Mouse (Mus musculus) lung, embryonic 15.5 days (tissue): ENCODE results near the gene Hist4h4. TPM values are rescaled to one million over a fixed set of nuclear protein-coding genes. Genes with fewer than 3 reads are reported as not detected.

Experiments
- ATAC-seq: fragments of 200-750 bp; cut with Nextera tagmentation; 2 replicates; pipeline ENCODE4 v1.8.0; 2017; ENCODE audit warnings: moderate number of reproducible peaks, borderline replicate concordance; ENCODE audit not compliant: low FRiP score, low TSS enrichment; ENCODE audit errors: extremely low read depth
- H3K27ac ChIP-seq: fragments of 300-500 bp; sonication (generic); 2 replicates; pipeline ENCODE4 v1.5.1; 2015; ENCODE audit warnings: moderate library complexity, mild to moderate bottlenecking, inconsistent platforms
- H3K27me3 ChIP-seq: fragments of 300-500 bp; sonication (generic); 2 replicates; pipeline ENCODE4 v1.6.1; 2015; ENCODE audit warnings: inconsistent platforms
- H3K36me3 ChIP-seq: fragments of 300-500 bp; sonication (generic); 2 replicates; pipeline ENCODE4 v1.6.1; 2015; ENCODE audit warnings: inconsistent platforms
- H3K4me1 ChIP-seq: fragments of 300-500 bp; sonication (generic); 2 replicates; pipeline ENCODE4 v1.6.1; 2015; ENCODE audit warnings: inconsistent platforms
- H3K4me2 ChIP-seq: fragments of 300-500 bp; sonication (generic); 2 replicates; pipeline ENCODE4 v1.6.1; 2015; ENCODE audit warnings: inconsistent platforms, mild to moderate bottlenecking, moderate library complexity
- H3K4me3 ChIP-seq: fragments of 300-500 bp; sonication (generic); 2 replicates; pipeline ENCODE4 v1.5.1; 2015; ENCODE audit warnings: mild to moderate bottlenecking, inconsistent platforms
- H3K9ac ChIP-seq: fragments of 300-500 bp; sonication (generic); 2 replicates; pipeline ENCODE4 v1.6.1; 2015; ENCODE audit warnings: inconsistent platforms
- H3K9me3 ChIP-seq: fragments of 300-500 bp; sonication (generic); 2 replicates; pipeline ENCODE4 v1.6.1; 2016; ENCODE audit warnings: inconsistent platforms
- WGBS: fragments of 180-500 bp; shearing (Covaris S2); methylation state at CpG from one replicate; pipeline ENCODE4 v1.1.7; 2015; 5-methylcytosine and 5-hydroxymethylcytosine counted together
- polyA plus RNA-seq: library from polyadenylated mRNA; unstranded; fragments of >200 nt; fragmentation: Nextera tagmentation; extraction: Ambion mirVana; gene quantifications from 2 replicates; pipeline ENCODE4 v1.2.1, GENCODE M21; 2015

Hist4h4 gene
- polyA plus RNA-seq, 1 experiment from 2014 or later = 0.81 TPM

GRCm38 (mm10) chr6:136811196-136811595, 7.0 kb upstream of the Hist4h4 start:
- WGBS = 84% methylated on average over 10 of the region's 10 CpGs
- peaks cover 44% of the 10 kb centered on the region for H3K36me3 ChIP-seq
- H3K4me2 ChIP-seq = no peak overlapping the region
- peaks cover 21% of the 10 kb centered on the region for H3K4me1 ChIP-seq
- H3K27ac ChIP-seq = no peak overlapping the region
- H3K9me3 ChIP-seq = no peaks in the 10 kb centered on the region
- ATAC-seq = no peak
- H3K4me3 ChIP-seq = no peak overlapping the region
- no peak overlapping the region for H3K9ac ChIP-seq
- no peaks in the 10 kb centered on the region for H3K27me3 ChIP-seq

GRCm38 (mm10) chr6:136809673-136810072, 5.5 kb upstream of the Hist4h4 start:
- ATAC-seq = no peak
- Histone ChIP-seq H3K27ac (no peak overlapping the region), H3K4me1 (peaks cover 27% of the 10 kb centered on the region), H3K4me3 (peak overlapping the region; percentile 89), H3K36me3 (peaks cover 31% of the 10 kb centered on the region), H3K9ac (peak overlapping the region; percentile 71), H3K27me3 (no peaks in the 10 kb centered on the region), H3K4me2 (peak overlapping the region; percentile 92), H3K9me3 (no peaks in the 10 kb centered on the region)
- WGBS = 59% methylated on average over 13 of the region's 13 CpGs

- Histone ChIP-seq H3K9ac (peak overlapping the region; percentile 71), H3K4me3 (peak overlapping the region; percentile 89), H3K36me3 (peaks cover 25% of the 10 kb centered on the region), H3K4me2 (peak overlapping the region; percentile 92), H3K27me3 (no peaks in the 10 kb centered on the region), H3K27ac (peak overlapping the region; percentile 100), H3K4me1 (peaks cover 27% of the 10 kb centered on the region), H3K9me3 (no peaks in the 10 kb centered on the region)
- WGBS = 14% methylated on average over 14 of the region's 14 CpGs
- ATAC-seq = no peak
Measured at GRCm38 (mm10) chr6:136809077-136809476, 4.9 kb upstream of the Hist4h4 start.

GRCm38 (mm10) chr6:136808631-136809046, 4.4 kb upstream of the Hist4h4 start:
- Histone ChIP-seq H3K36me3 (peaks cover 21% of the 10 kb centered on the region), H3K4me2 (peak overlapping the region; percentile 92), H3K9me3 (no peaks in the 10 kb centered on the region), H3K27me3 (no peaks in the 10 kb centered on the region), H3K4me1 (peaks cover 29% of the 10 kb centered on the region), H3K4me3 (peak overlapping the region; percentile 89), H3K27ac (peak overlapping the region; percentile 100), H3K9ac (peak overlapping the region; percentile 71)
- peak; percentile 7; the same call in 1 of the 2 replicates for ATAC-seq
- WGBS = under 1% methylated on average over 28 of the region's 28 CpGs

GRCm38 (mm10) chr6:136808014-136808417, 3.8 kb upstream of the Hist4h4 start, which contains the start of gene H2afj:
Gene H2afj (plus strand): TSS chr6:136808244.
- H3K4me2 ChIP-seq = peak within 1 kb of the TSS; percentile 92
- H3K27ac ChIP-seq = peak within 1 kb of the TSS; percentile 100
- no peaks in the 10 kb centered on the region for H3K27me3 ChIP-seq
- H3K4me3 ChIP-seq = peak within 1 kb of the TSS; percentile 89
- peaks cover 16% of the 10 kb centered on the region for H3K36me3 ChIP-seq
- peak within 1 kb of the TSS; percentile 71 for H3K9ac ChIP-seq
- peaks cover 35% of the 10 kb centered on the region for H3K4me1 ChIP-seq
- H3K9me3 ChIP-seq = no peaks in the 10 kb centered on the region
- peak; percentile 84 for ATAC-seq
- under 1% methylated on average over 34 of the region's 34 CpGs for WGBS

GRCm38 (mm10) chr6:136807395-136808013, 3.3 kb upstream of the Hist4h4 start:
- no peak for ATAC-seq
- Histone ChIP-seq H3K27me3 (no peaks in the 10 kb centered on the region), H3K27ac (peak overlapping the region; percentile 100), H3K36me3 (peaks cover 12% of the 10 kb centered on the region), H3K4me3 (peak overlapping the region; percentile 89), H3K9ac (peak overlapping the region; percentile 34; the same call in 1 of the 2 replicates), H3K4me1 (peaks cover 39% of the 10 kb centered on the region), H3K9me3 (no peaks in the 10 kb centered on the region), H3K4me2 (peak overlapping the region; percentile 67)
- 36% methylated on average over 18 of the region's 18 CpGs for WGBS

GRCm38 (mm10) chr6:136806819-136807218, 2.6 kb upstream of the Hist4h4 start:
- no peaks in the 10 kb centered on the region for H3K27me3 ChIP-seq
- no peaks in the 10 kb centered on the region for H3K9me3 ChIP-seq
- H3K4me3 ChIP-seq = no peak overlapping the region
- ATAC-seq = no peak
- peaks cover 5% of the 10 kb centered on the region for H3K36me3 ChIP-seq
- H3K9ac ChIP-seq = 0 out of 2 replicates have a peak overlapping the region, but pooled peaks have one; percentile 34
- H3K4me1 ChIP-seq = peaks cover 39% of the 10 kb centered on the region
- peak overlapping the region; percentile 100 for H3K27ac ChIP-seq
- 61% methylated on average over 5 of the region's 5 CpGs for WGBS
- peak overlapping the region; percentile 67 for H3K4me2 ChIP-seq

GRCm38 (mm10) chr6:136805409-136805775, 1.2 kb upstream of the Hist4h4 start:
- ATAC-seq = no peak
- H3K27me3 ChIP-seq = no peaks in the 10 kb centered on the region
- H3K4me2 ChIP-seq = no peak overlapping the region
- WGBS = 78% methylated on average over 1 of the region's 1 CpGs
- no peak overlapping the region for H3K4me3 ChIP-seq
- H3K36me3 ChIP-seq = no peaks in the 10 kb centered on the region
- no peaks in the 10 kb centered on the region for H3K9me3 ChIP-seq
- peaks cover 39% of the 10 kb centered on the region for H3K4me1 ChIP-seq
- no peak overlapping the region for H3K9ac ChIP-seq
- peak overlapping the region; percentile 100; the same call in 1 of the 2 replicates for H3K27ac ChIP-seq

GRCm38 (mm10) chr6:136804705-136805408, 642 bp upstream of the Hist4h4 start:
- Histone ChIP-seq H3K4me1 (peaks cover 34% of the 10 kb centered on the region), H3K9ac (peak overlapping the region; percentile 20; the same call in 1 of the 2 replicates), H3K4me2 (peak overlapping the region; percentile 85), H3K27ac (peak overlapping the region; percentile 100), H3K9me3 (no peaks in the 10 kb centered on the region), H3K4me3 (peak overlapping the region; percentile 74), H3K27me3 (no peaks in the 10 kb centered on the region), H3K36me3 (no peaks in the 10 kb centered on the region)
- no peak for ATAC-seq
- WGBS = 25% methylated on average over 9 of the region's 9 CpGs

GRCm38 (mm10) chr6:136803093-136803738, 999 bp downstream of the Hist4h4 start:
- no peak for ATAC-seq
- Histone ChIP-seq H3K9ac (peak overlapping the region; percentile 91), H3K4me1 (peaks cover 27% of the 10 kb centered on the region)

GRCm38 (mm10) chr6:136801274-136801673, 2.9 kb downstream of the Hist4h4 start:
- 63% methylated on average over 6 of the region's 6 CpGs for WGBS
- H3K36me3 ChIP-seq = no peaks in the 10 kb centered on the region
- no peak overlapping the region for H3K4me3 ChIP-seq
- ATAC-seq = no peak
- no peak overlapping the region for H3K4me2 ChIP-seq
- no peaks in the 10 kb centered on the region for H3K9me3 ChIP-seq
- peaks cover 18% of the 10 kb centered on the region for H3K4me1 ChIP-seq
- H3K9ac ChIP-seq = no peak overlapping the region
- no peaks in the 10 kb centered on the region for H3K27me3 ChIP-seq
- H3K27ac ChIP-seq = no peak overlapping the region

More at GRCm38 (mm10) chr6:136803093-136803738, 999 bp downstream of the Hist4h4 start:
- H3K9me3 ChIP-seq = no peaks in the 10 kb centered on the region
- peak overlapping the region; percentile 100 for H3K27ac ChIP-seq
- H3K4me3 ChIP-seq = peak overlapping the region; percentile 74
- H3K4me2 ChIP-seq = peak overlapping the region; percentile 85
- 9% methylated on average over 12 of the region's 12 CpGs for WGBS
- no peaks in the 10 kb centered on the region for H3K27me3 ChIP-seq
- no peaks in the 10 kb centered on the region for H3K36me3 ChIP-seq
